Mouse (Mus musculus) limb, embryonic 14.5 days (tissue): ENCODE measurements around the gene Acbd4. TPM values are rescaled to one million over a fixed set of nuclear protein-coding genes. Genes with fewer than 3 reads are reported as not detected.

Experiments
- ATAC-seq: fragments of 200-750 bp; cut with Nextera tagmentation; 2 replicates; pipeline ENCODE4 v1.8.0; 2017; ENCODE audit warnings: low read depth, moderate number of reproducible peaks, moderate TSS enrichment; ENCODE audit not compliant: low FRiP score
- DNase-seq: peaks from one replicate; pipeline ENCODE4 v3.0.0-alpha.2; 2015; ENCODE audit warnings: low spot score
- H3K27ac ChIP-seq: fragments of 300-500 bp; sonication (generic); replicated peaks from 2 replicates; pipeline ENCODE4 v1.5.1; 2014; ENCODE audit warnings: low read depth, mild to moderate bottlenecking, low read length, moderate library complexity, mixed read lengths
- H3K27me3 ChIP-seq: fragments of 300-500 bp; sonication (generic); 2 replicates; pipeline ENCODE4 v1.6.1; 2014; ENCODE audit warnings: low read length, mixed read lengths; ENCODE audit not compliant: control insufficient read depth, insufficient read depth
- H3K36me3 ChIP-seq: fragments of 300-500 bp; sonication (generic); 2 replicates; pipeline ENCODE4 v1.6.1; 2014; ENCODE audit warnings: mild to moderate bottlenecking, low read length, moderate library complexity, mixed read lengths; ENCODE audit not compliant: control insufficient read depth, insufficient read depth
- H3K4me1 ChIP-seq: fragments of 300-500 bp; sonication (generic); 2 replicates; pipeline ENCODE4 v1.6.1; 2014; ENCODE audit warnings: antibody characterized with exemption, low read length, mixed read lengths; ENCODE audit not compliant: control insufficient read depth, insufficient read depth
- H3K4me2 ChIP-seq: fragments of 300-500 bp; sonication (generic); replicated peaks from 2 replicates; pipeline ENCODE4 v1.6.1; 2014; ENCODE audit warnings: low read depth, mild to moderate bottlenecking, low read length, moderate library complexity; ENCODE audit not compliant: severe bottlenecking
- H3K4me3 ChIP-seq: fragments of 300-500 bp; sonication (generic); replicated peaks from 2 replicates; pipeline ENCODE4 v1.5.1; 2014; ENCODE audit warnings: low read length
- H3K9ac ChIP-seq: fragments of 300-500 bp; sonication (generic); 2 replicates; pipeline ENCODE4 v1.6.1; 2014; ENCODE audit warnings: mild to moderate bottlenecking, low read depth, low read length, moderate library complexity; ENCODE audit not compliant: severe bottlenecking
- H3K9me3 ChIP-seq: fragments of 300-500 bp; sonication (generic); 2 replicates; pipeline ENCODE4 v1.6.1; 2016; ENCODE audit warnings: low read length; ENCODE audit not compliant: control insufficient read depth
- POLR2A ChIP-seq: fragments of 200-500 bp; IDR thresholded peaks from 2 replicates; pipeline ENCODE4 v1.8.0; 2012; ENCODE audit warnings: inconsistent platforms, mild to moderate bottlenecking, moderate library complexity, borderline replicate concordance; ENCODE audit not compliant: insufficient read depth, insufficient read length; ENCODE audit errors: extremely low read depth
- WGBS: fragments of 180-500 bp; shearing (Covaris S2); extraction: QIAGEN DNeasy Blood & Tissue Kit; methylation state at CpG from one replicate; pipeline ENCODE4 v1.1.7; 2014; 5-methylcytosine and 5-hydroxymethylcytosine counted together
- polyA plus RNA-seq, 2 experiments: library from polyadenylated mRNA; depleted of rRNA in 1 of 2; stranded (reverse) in 1 of 2; unstranded in 1 of 2; fragments of >200 nt; fragmentation: Nextera tagmentation in 1 of 2; extraction: Ambion mirVana in 1 of 2; gene quantifications; 2 replicates each; pipeline versions ENCODE4 v1.2.1 to v1.2.3; 2012 to 2014

Gene Acbd4
- polyA plus RNA-seq, 2 experiments: 14.2 to 20.2 TPM

- Histone ChIP-seq H3K27me3 (no peaks in the 10 kb centered on the region), H3K4me1 (no peaks in the 10 kb centered on the region), H3K4me3 (no peak overlapping the region), H3K36me3 (peaks cover 76% of the 10 kb centered on the region), H3K27ac (no peak overlapping the region), H3K4me2 (no peak overlapping the region), H3K9ac (no peak overlapping the region), H3K9me3 (no peaks in the 10 kb centered on the region)
- no peak for TF ChIP-seq POLR2A
- DNase-seq: no peak
- 78% methylated on average over 3 of the region's 3 CpGs for WGBS
- ATAC-seq: no peak
Measured at GRCm38 (mm10) chr11:103058499-103059085, 42.9 kb upstream of the Acbd4 start.

- H3K9me3 ChIP-seq: no peaks in the 10 kb centered on the region
- H3K27ac ChIP-seq: no peak overlapping the region
- ATAC-seq (no peak), DNase-seq (no peak)
- no peaks in the 10 kb centered on the region for H3K4me1 ChIP-seq
- 93% methylated on average over 14 of the region's 14 CpGs for WGBS
- no peak overlapping the region for H3K9ac ChIP-seq
- H3K4me3 ChIP-seq: no peak overlapping the region
- H3K36me3 ChIP-seq: peaks cover 89% of the 10 kb centered on the region
- no peak overlapping the region for H3K4me2 ChIP-seq
- TF ChIP-seq POLR2A: no peak
- no peaks in the 10 kb centered on the region for H3K27me3 ChIP-seq
Measured at GRCm38 (mm10) chr11:103066191-103067050, 35.1 kb upstream of the Acbd4 start.

- H3K36me3 ChIP-seq: peaks cover 85% of the 10 kb centered on the region
- no peak overlapping the region for H3K4me2 ChIP-seq
- H3K9ac ChIP-seq: no peak overlapping the region
- no peak overlapping the region for H3K27ac ChIP-seq
- no peaks in the 10 kb centered on the region for H3K9me3 ChIP-seq
- WGBS: 89% methylated on average over 6 of the region's 6 CpGs
- no peaks in the 10 kb centered on the region for H3K27me3 ChIP-seq
- no peak overlapping the region for H3K4me3 ChIP-seq
- ATAC-seq (no peak), DNase-seq (no peak)
- H3K4me1 ChIP-seq: no peaks in the 10 kb centered on the region
- no peak for TF ChIP-seq POLR2A
Measured at GRCm38 (mm10) chr11:103067051-103067361, 34.5 kb upstream of the Acbd4 start.

GRCm38 (mm10) chr11:103067457-103068001 lies 34.0 kb upstream of the Acbd4 start:
- 71% methylated on average over 8 of the region's 8 CpGs for WGBS
- H3K4me1 ChIP-seq: no peaks in the 10 kb centered on the region
- no peak for DNase-seq

GRCm38 (mm10) chr11:103068272-103068671 lies 33.2 kb upstream of the Acbd4 start:
- 89% methylated on average over 4 of the region's 4 CpGs for WGBS

More at GRCm38 (mm10) chr11:103067457-103068001, 34.0 kb upstream of the Acbd4 start:
- H3K4me3 ChIP-seq: no peak overlapping the region
- H3K27me3 ChIP-seq: no peaks in the 10 kb centered on the region
- peak; percentile 51; the same call in 1 of the 2 replicates for ATAC-seq
- no peak for TF ChIP-seq POLR2A
- H3K4me2 ChIP-seq: no peak overlapping the region
- no peak overlapping the region for H3K9ac ChIP-seq
- H3K36me3 ChIP-seq: peaks cover 83% of the 10 kb centered on the region
- no peak overlapping the region for H3K27ac ChIP-seq
- no peaks in the 10 kb centered on the region for H3K9me3 ChIP-seq

More at GRCm38 (mm10) chr11:103068272-103068671, 33.2 kb upstream of the Acbd4 start:
- Histone ChIP-seq H3K36me3 (peaks cover 78% of the 10 kb centered on the region), H3K4me1 (no peaks in the 10 kb centered on the region), H3K27ac (no peak overlapping the region), H3K9ac (no peak overlapping the region), H3K4me3 (no peak overlapping the region), H3K9me3 (no peaks in the 10 kb centered on the region), H3K4me2 (no peak overlapping the region), H3K27me3 (no peaks in the 10 kb centered on the region)
- TF ChIP-seq POLR2A: no peak
- ATAC-seq: no peak
- DNase-seq: no peak
